Mouse (Mus musculus) spleen, adult 2 months (tissue): ENCODE data around the gene AL607142.1. TPM values are rescaled to one million over a fixed set of nuclear protein-coding genes. Genes with fewer than 3 reads are reported as not detected.

Source experiments
- DNase-seq, 2 experiments: peaks; one replicate each; pipeline versions ENCODE4 v3.0.0 to v3.0.0-alpha.2; 2012 to 2021; ENCODE audit warnings: low spot score in 2 of 2, low read depth in 1 of 2
- H3K27ac ChIP-seq: fragments of 200-500 bp; 2 replicates; pipeline ENCODE4 v1.5.1; 2012; ENCODE audit warnings: low read length, inconsistent platforms; ENCODE audit not compliant: insufficient read depth
- H3K27me3 ChIP-seq: fragments of 200-500 bp; 2 replicates; pipeline ENCODE4 v1.6.1; 2012; ENCODE audit warnings: mild to moderate bottlenecking, moderate library complexity, low read length, inconsistent platforms; ENCODE audit not compliant: control insufficient read depth, insufficient read depth
- H3K36me3 ChIP-seq: fragments of 200-500 bp; 2 replicates; pipeline ENCODE4 v1.6.1; 2012; ENCODE audit warnings: mild to moderate bottlenecking, low read length, inconsistent platforms; ENCODE audit not compliant: control insufficient read depth, insufficient read depth
- H3K4me1 ChIP-seq: fragments of 200-500 bp; 2 replicates; pipeline ENCODE4 v1.6.1; 2011; ENCODE audit warnings: inconsistent platforms; ENCODE audit not compliant: control insufficient read depth, insufficient read depth, insufficient read length
- H3K4me3 ChIP-seq: fragments of 200-500 bp; 2 replicates; pipeline ENCODE4 v1.5.1; 2011; ENCODE audit warnings: mild to moderate bottlenecking, inconsistent platforms; ENCODE audit not compliant: insufficient read depth, insufficient read length; ENCODE audit errors: extremely low read depth
- CTCF ChIP-seq: fragments of 200-500 bp; IDR thresholded peaks from 2 replicates; pipeline ENCODE4 v1.5.1; 2011; ENCODE audit warnings: mild to moderate bottlenecking, inconsistent platforms; ENCODE audit not compliant: insufficient read depth, insufficient read length, insufficient replicate concordance; ENCODE audit errors: extremely low read depth
- POLR2A ChIP-seq: fragments of 200-500 bp; IDR thresholded peaks from 2 replicates; pipeline ENCODE4 v1.6.1; 2011; ENCODE audit warnings: low read depth, low read length, inconsistent platforms
- WGBS: fragments of 180-500 bp; shearing (Covaris S2); methylation state at CpG from one replicate; pipeline ENCODE4 v1.1.7; 2018; 5-methylcytosine and 5-hydroxymethylcytosine counted together
- polyA plus RNA-seq: library from polyadenylated mRNA; depleted of rRNA; stranded (reverse); fragments of >200 nt; gene quantifications from 2 replicates; pipeline ENCODE4 v1.2.3, GENCODE M21; 2012

The AL607142.1 gene
- polyA plus RNA-seq, 1 experiment, result not detected

GRCm38 (mm10) chr4:120116312-120116711 lies 51.5 kb downstream of the AL607142.1 start:
- H3K36me3 ChIP-seq, result no peaks in the 10 kb centered on the region
- no peak for DNase-seq
- no peak for TF ChIP-seq CTCF
- TF ChIP-seq POLR2A, result no peak
- no peak overlapping the region for H3K27ac ChIP-seq
- no peaks in the 10 kb centered on the region for H3K4me1 ChIP-seq
- no peaks in the 10 kb centered on the region for H3K27me3 ChIP-seq
- 11% methylated on average over 1 of the region's 1 CpGs for WGBS
- no peak overlapping the region for H3K4me3 ChIP-seq

DNA sequence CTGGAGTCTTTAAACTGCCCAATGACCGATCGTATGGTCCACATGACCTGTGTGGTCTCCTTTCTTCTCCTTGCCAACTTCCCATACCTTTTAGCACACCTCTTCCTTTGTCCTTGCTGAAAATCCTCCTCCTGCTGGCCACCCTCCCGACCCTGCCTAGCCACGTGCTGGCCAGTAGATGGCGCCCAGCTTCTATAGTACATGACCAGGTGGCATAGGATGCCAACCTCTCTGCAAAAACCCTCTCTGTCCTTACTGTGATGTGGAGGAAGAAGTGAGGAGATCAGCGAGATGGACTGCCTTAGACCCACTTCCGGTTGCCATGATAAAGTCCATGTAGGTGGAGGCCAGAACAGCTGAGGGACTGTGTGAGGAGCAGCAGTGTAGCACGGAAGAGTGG lies 55.5 kb downstream of the AL607142.1 start:
- Histone ChIP-seq H3K4me1 (no peaks in the 10 kb centered on the region), H3K4me3 (no peak overlapping the region), H3K36me3 (no peaks in the 10 kb centered on the region), H3K27ac (no peak overlapping the region), H3K27me3 (no peaks in the 10 kb centered on the region)
- WGBS, result 28% methylated on average over 8 of the region's 8 CpGs
- TF ChIP-seq POLR2A (no peak), CTCF (peak; percentile 79; the same call in 1 of the 2 replicates)
- DNase-seq, result peak in 1 of 2 experiments; percentile 40

GRCm38 (mm10) chr4:120124656-120125055 lies 59.9 kb downstream of the AL607142.1 start:
- Histone ChIP-seq H3K4me1 (no peaks in the 10 kb centered on the region), H3K4me3 (no peak overlapping the region), H3K36me3 (no peaks in the 10 kb centered on the region), H3K27me3 (no peaks in the 10 kb centered on the region), H3K27ac (no peak overlapping the region)
- DNase-seq, result no peak
- TF ChIP-seq CTCF (no peak), POLR2A (no peak)
- WGBS, result 83% methylated on average over 6 of the region's 6 CpGs

DNA sequence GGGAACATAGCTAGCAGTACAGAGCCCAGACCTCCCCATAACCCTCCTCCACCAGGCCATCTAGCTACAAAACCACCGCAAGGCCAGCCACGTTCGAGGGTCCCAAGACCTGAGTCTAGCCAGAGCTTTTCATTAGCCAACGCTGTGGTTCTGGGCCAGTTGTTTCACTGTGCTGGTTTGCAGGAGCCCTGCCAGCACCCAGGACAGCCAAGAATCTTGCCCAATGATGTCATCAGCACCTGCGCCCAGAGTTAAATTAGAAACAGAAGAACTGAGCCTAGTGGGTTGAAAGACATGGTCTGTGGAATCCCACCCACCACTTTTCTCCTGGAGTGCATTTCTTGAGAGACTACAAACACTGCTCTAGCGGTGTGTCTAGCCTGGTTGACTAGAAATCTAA lies 61.3 kb downstream of the AL607142.1 start:
- no peaks in the 10 kb centered on the region for H3K36me3 ChIP-seq
- no peak overlapping the region for H3K4me3 ChIP-seq
- no peaks in the 10 kb centered on the region for H3K4me1 ChIP-seq
- WGBS, result 91% methylated on average over 6 of the region's 6 CpGs
- H3K27me3 ChIP-seq, result no peaks in the 10 kb centered on the region
- H3K27ac ChIP-seq, result no peak overlapping the region
- TF ChIP-seq POLR2A (no peak), CTCF (no peak)
- no peak for DNase-seq

- Histone ChIP-seq H3K36me3 (peaks cover 5% of the 10 kb centered on the region), H3K27me3 (no peaks in the 10 kb centered on the region), H3K27ac (no peak overlapping the region), H3K4me3 (no peak overlapping the region), H3K4me1 (no peaks in the 10 kb centered on the region)
- 55% methylated on average over 3 of the region's 3 CpGs for WGBS
- no peak for DNase-seq
- TF ChIP-seq CTCF (no peak), POLR2A (no peak)
Observed at GRCm38 (mm10) chr4:120127333-120127732, 62.5 kb downstream of the AL607142.1 start.

GRCm38 (mm10) chr4:120128033-120128432 lies 63.2 kb downstream of the AL607142.1 start:
- H3K36me3 ChIP-seq, result peaks cover 7% of the 10 kb centered on the region
- no peak overlapping the region for H3K4me3 ChIP-seq
- TF ChIP-seq CTCF (no peak), POLR2A (no peak)
- WGBS, result 81% methylated on average over 4 of the region's 4 CpGs
- H3K4me1 ChIP-seq, result no peaks in the 10 kb centered on the region
- H3K27me3 ChIP-seq, result no peaks in the 10 kb centered on the region
- DNase-seq, result no peak
- H3K27ac ChIP-seq, result no peak overlapping the region

DNA sequence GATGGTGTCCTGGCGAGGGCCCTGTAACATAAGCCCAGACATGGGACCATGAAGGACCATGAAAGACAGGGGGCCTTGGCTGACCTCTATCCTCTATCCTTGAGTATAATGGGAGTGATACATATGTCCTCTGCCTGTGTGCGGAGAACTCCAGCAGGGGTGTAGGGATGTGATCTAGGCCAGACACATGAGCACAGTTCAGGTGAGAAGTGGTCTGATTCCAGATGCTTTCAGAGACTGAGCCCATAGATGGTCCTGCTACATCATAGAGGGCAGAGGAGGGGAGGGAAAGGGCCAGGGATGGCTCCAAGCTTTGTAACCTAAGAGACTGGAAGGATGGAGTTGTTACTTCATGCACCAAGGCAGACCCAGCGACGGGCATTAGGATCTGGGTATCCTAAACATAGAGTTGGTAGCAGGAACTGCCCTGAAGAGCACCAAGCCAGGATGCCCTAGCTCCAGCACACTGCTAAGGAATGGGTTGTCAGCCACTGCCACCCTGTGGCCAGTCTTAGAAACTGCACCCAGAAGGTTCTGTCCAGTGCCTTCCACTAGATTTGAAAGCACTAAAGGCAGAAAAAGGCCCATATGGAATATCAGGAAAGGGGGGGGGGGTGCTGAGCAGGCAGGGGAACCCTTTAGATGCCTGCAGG lies 64.6 kb downstream of the AL607142.1 start:
- H3K36me3 ChIP-seq, result peaks cover 11% of the 10 kb centered on the region
- no peak overlapping the region for H3K4me3 ChIP-seq
- peak in 1 of 2 experiments; percentile 31 for DNase-seq
- TF ChIP-seq CTCF, result peak; percentile 86; the same call in 1 of the 2 replicates
- no peak for TF ChIP-seq POLR2A
- H3K27me3 ChIP-seq, result no peaks in the 10 kb centered on the region
- no peak overlapping the region for H3K27ac ChIP-seq
- H3K4me1 ChIP-seq, result no peaks in the 10 kb centered on the region
- WGBS, result 53% methylated on average over 4 of the region's 4 CpGs
